Mouse (Mus musculus): ENCODE measurements around the gene Garnl3. TPM values are rescaled to one million over a fixed set of nuclear protein-coding genes. Genes with fewer than 3 reads are reported as not detected.

Gene Garnl3
- total and polyA plus RNA-seq, 3 experiments, result 0.08 to 0.19 TPM; not detected in 1

GRCm38 (mm10) chr2:33129696-33130095 lies 1.8 kb downstream of the Garnl3 start:
- no peak for DNase-seq (ENCODE audit: extremely low read depth)
- TF ChIP-seq UBTF (IDR thresholded peaks at IDR 0.05; ENCODE audit: low read depth, low read length) (no peak), NELFE (IDR thresholded peaks at IDR 0.05; ENCODE audit: low read depth, low read length) (no peak), PAX5 (IDR thresholded peaks at IDR 0.05; ENCODE audit: low read length) (no peak), TBP (conservative IDR thresholded peaks at IDR 0.05; ENCODE audit: low read depth, low read length) (no peak), MAX (IDR thresholded peaks at IDR 0.05; ENCODE audit: low read length) (no peak)
- Histone ChIP-seq H3K4me1 (ENCODE audit: control insufficient read depth in 1 of 2, insufficient read depth in 2 of 2) (peaks cover 3 to 19% of the 10 kb centered on the region in 2 experiments; a peak in 3 of 4 replicates), H3K79me2 (replicated peaks; ENCODE audit: control insufficient read depth, extremely low read depth, insufficient read depth, poor library complexity, severe bottlenecking) (no peaks in the 10 kb centered on the region), H3K9ac (ENCODE audit: insufficient read depth, low read depth) (no peak overlapping the region), H3K4me3 (replicated peaks in 1 of 3; ENCODE audit: low read depth in 2 of 3, low read length in 2 of 3, poor library complexity in 1 of 3) (peak overlapping the region; percentile 18 to 71 (median 57)), H3K27ac (ENCODE audit: insufficient read depth, low read depth) (no peak overlapping the region), H3K36me3 (replicated peaks in 1 of 2; ENCODE audit: control insufficient read depth in 1 of 2, insufficient read depth in 1 of 2, low read length in 1 of 2) (no peaks in the 10 kb centered on the region), H3K4me2 (ENCODE audit: insufficient read depth, low read depth, poor library complexity, severe bottlenecking) (peak overlapping the region; percentile 76), H3K9me3 (replicated peaks; ENCODE audit: low read length) (no peaks in the 10 kb centered on the region), H3K27me3 (replicated peaks) (peaks cover 46% of the 10 kb centered on the region)
- in situ Hi-C loops (cut with MboI; ENCODE audit: low pct_ligation_motif_present, low pct_unique_long_range_greater_than_20kb, low sequenced_read_pairs) (no loop called here), dilution Hi-C loops (cut with MboI; ENCODE audit: extremely low pct_ligation_motif_present, extremely low pct_unique_long_range_greater_than_20kb, low sequenced_read_pairs) (no loop called here)

GRCm38 (mm10) chr2:33129005-33129404 lies 2.4 kb downstream of the Garnl3 start:
- peaks cover 43% of the 10 kb centered on the region for H3K27me3 ChIP-seq (replicated peaks)
- H3K9ac ChIP-seq (ENCODE audit: insufficient read depth, low read depth), result no peak overlapping the region
- H3K4me1 ChIP-seq (ENCODE audit: control insufficient read depth in 1 of 2, insufficient read depth in 2 of 2), result peaks cover 3 to 19% of the 10 kb centered on the region in 2 experiments; a peak in 3 of 4 replicates
- H3K27ac ChIP-seq (ENCODE audit: insufficient read depth, low read depth), result no peak overlapping the region
- H3K4me2 ChIP-seq (ENCODE audit: insufficient read depth, low read depth, poor library complexity, severe bottlenecking), result no peak overlapping the region
- H3K9me3 ChIP-seq (replicated peaks; ENCODE audit: low read length), result no peaks in the 10 kb centered on the region
- no peak for TF ChIP-seq IRF4 (IDR thresholded peaks at IDR 0.05; ENCODE audit: low read depth, low read length)
- no peak for TF ChIP-seq PAX5 (IDR thresholded peaks at IDR 0.05; ENCODE audit: low read length)
- no peak for TF ChIP-seq BHLHE40 (IDR thresholded peaks at IDR 0.05; ENCODE audit: low read depth, low read length)
- no peak for TF ChIP-seq JUN (IDR thresholded peaks at IDR 0.05; ENCODE audit: insufficient read depth, low read depth, low read length)
- TF ChIP-seq SIN3A (IDR thresholded peaks at IDR 0.05; ENCODE audit: low read length), result no peak
- no peak for TF ChIP-seq E2F4 (IDR thresholded peaks at IDR 0.05; ENCODE audit: insufficient replicate concordance, low read depth, low read length)
- no peak for TF ChIP-seq GABPA (IDR thresholded peaks at IDR 0.05; ENCODE audit: insufficient replicate concordance, low read depth, low read length)
- TF ChIP-seq MAX (IDR thresholded peaks at IDR 0.05; ENCODE audit: low read length), result no peak
- no peak for TF ChIP-seq POLR2A (IDR thresholded peaks at IDR 0.05; ENCODE audit: low read depth, low read length)
- TF ChIP-seq RAD21 (IDR thresholded peaks at IDR 0.05; ENCODE audit: low read depth, low read length), result no peak
- no peak for TF ChIP-seq TCF12 (IDR thresholded peaks at IDR 0.05; ENCODE audit: low read depth, low read length)
- no peak for TF ChIP-seq HCFC1 (IDR thresholded peaks at IDR 0.05; ENCODE audit: low read depth, low read length)
- no peak for TF ChIP-seq POLR2AphosphoS2 (IDR thresholded peaks at IDR 0.05; ENCODE audit: low read depth, low read length)
- TF ChIP-seq ELF1 (IDR thresholded peaks at IDR 0.05; ENCODE audit: low read depth, low read length), result no peak
- TF ChIP-seq MAFK (IDR thresholded peaks at IDR 0.05; ENCODE audit: insufficient replicate concordance, low read length), result no peak
- TF ChIP-seq ZNF384 (IDR thresholded peaks at IDR 0.05; ENCODE audit: low read depth, low read length), result no peak
- no peak for TF ChIP-seq MYC (IDR thresholded peaks at IDR 0.05; ENCODE audit: low read depth, low read length)
- TF ChIP-seq USF2 (conservative IDR thresholded peaks at IDR 0.05; ENCODE audit: low read depth, low read length), result no peak
- TF ChIP-seq MAZ (IDR thresholded peaks at IDR 0.05; ENCODE audit: low read depth, low read length), result no peak
- TF ChIP-seq UBTF (IDR thresholded peaks at IDR 0.05; ENCODE audit: low read depth, low read length), result no peak
- dilution Hi-C loops (cut with MboI; ENCODE audit: extremely low pct_ligation_motif_present, extremely low pct_unique_long_range_greater_than_20kb, low sequenced_read_pairs), result no loop called here
- no peak overlapping the region for H3K4me3 ChIP-seq (replicated peaks in 1 of 3; ENCODE audit: low read depth in 2 of 3, low read length in 2 of 3, poor library complexity in 1 of 3)
- H3K79me2 ChIP-seq (replicated peaks; ENCODE audit: control insufficient read depth, extremely low read depth, insufficient read depth, poor library complexity, severe bottlenecking), result no peaks in the 10 kb centered on the region
- H3K36me3 ChIP-seq (replicated peaks in 1 of 2; ENCODE audit: control insufficient read depth in 1 of 2, insufficient read depth in 1 of 2, low read length in 1 of 2), result no peaks in the 10 kb centered on the region
- in situ Hi-C loops (cut with MboI; ENCODE audit: low pct_ligation_motif_present, low pct_unique_long_range_greater_than_20kb, low sequenced_read_pairs), result no loop called here
- DNase-seq (ENCODE audit: extremely low read depth), result no peak

Measured in CH12.LX (cell line).